Mouse (Mus musculus): ENCODE data around the gene Nrxn1.

The Nrxn1 gene

GRCm38 (mm10) chr17:90809197-90810163 is 283.4 kb downstream of the Nrxn1 start:
- DNase-seq (ENCODE audit: low spot score): peak; percentile 40

GRCm38 (mm10) chr17:90808256-90808655 is 284.6 kb downstream of the Nrxn1 start:
- no peak for DNase-seq (ENCODE audit: low spot score)

GRCm38 (mm10) chr17:90807199-90807598 is 285.7 kb downstream of the Nrxn1 start:
- no peak for DNase-seq (ENCODE audit: low spot score)

- no peak for DNase-seq (ENCODE audit: low spot score)
These were observed 294.2 kb downstream of the Nrxn1 start for GRCm38 (mm10) chr17:90798689-90799088.

GRCm38 (mm10) chr17:90797659-90798288 is 295.1 kb downstream of the Nrxn1 start:
- DNase-seq (ENCODE audit: low spot score): no peak

- no peak for DNase-seq (ENCODE audit: low spot score)
These were observed 295.9 kb downstream of the Nrxn1 start for GRCm38 (mm10) chr17:90796974-90797373.

- no peak for DNase-seq (ENCODE audit: low spot score)
These were observed 304.3 kb downstream of the Nrxn1 start for GRCm38 (mm10) chr17:90788491-90789127.

- DNase-seq (ENCODE audit: low spot score): no peak
These were observed 304.8 kb downstream of the Nrxn1 start for GRCm38 (mm10) chr17:90788040-90788439.

- DNase-seq (ENCODE audit: low spot score): no peak
These were observed 305.6 kb downstream of the Nrxn1 start for GRCm38 (mm10) chr17:90787121-90787788.

GRCm38 (mm10) chr17:90780481-90780880 is 312.4 kb downstream of the Nrxn1 start:
- DNase-seq (ENCODE audit: low spot score): no peak

- peak; percentile 13 for DNase-seq (ENCODE audit: low spot score)
These were observed 317.5 kb downstream of the Nrxn1 start for GRCm38 (mm10) chr17:90775397-90775796.

- DNase-seq (ENCODE audit: low spot score): no peak
These were observed 319.6 kb downstream of the Nrxn1 start for GRCm38 (mm10) chr17:90773233-90773632.

GRCm38 (mm10) chr17:90768216-90768615 is 324.7 kb downstream of the Nrxn1 start:
- no peak for DNase-seq (ENCODE audit: low spot score)

GRCm38 (mm10) chr17:90727124-90727523 is 365.7 kb downstream of the Nrxn1 start:
- DNase-seq (ENCODE audit: low spot score): no peak

- peak; percentile 21 for DNase-seq (ENCODE audit: low spot score)
These were observed 388.1 kb downstream of the Nrxn1 start for GRCm38 (mm10) chr17:90704773-90705172.

GRCm38 (mm10) chr17:90702626-90703025 is 390.2 kb downstream of the Nrxn1 start:
- DNase-seq (ENCODE audit: low spot score): no peak

- DNase-seq (ENCODE audit: low spot score): peak; percentile 15
These were observed 396.6 kb downstream of the Nrxn1 start for GRCm38 (mm10) chr17:90696071-90696800.

GRCm38 (mm10) chr17:90695086-90695584 is 397.7 kb downstream of the Nrxn1 start:
- no peak for DNase-seq (ENCODE audit: low spot score)

GRCm38 (mm10) chr17:90684172-90684571 is 408.7 kb downstream of the Nrxn1 start:
- DNase-seq (ENCODE audit: low spot score): no peak

- no peak for DNase-seq (ENCODE audit: low spot score)
These were observed 411.9 kb downstream of the Nrxn1 start for GRCm38 (mm10) chr17:90681019-90681418.

GRCm38 (mm10) chr17:90676676-90677075 is 416.2 kb downstream of the Nrxn1 start:
- DNase-seq (ENCODE audit: low spot score): no peak
